Mouse (Mus musculus) testis, adult 2 months (tissue): Measurements from ENCODE around the gene Rassf7.

ENCODE experiments used
- CTCF ChIP-seq: fragments of 200-500 bp; IDR thresholded peaks from 2 replicates; pipeline ENCODE4 v1.5.1; 2012; ENCODE audit warnings: low read depth, mild to moderate bottlenecking, inconsistent platforms, low read length, moderate library complexity; ENCODE audit not compliant: control insufficient read depth, insufficient read depth, insufficient replicate concordance
- POLR2A ChIP-seq: fragments of 200-500 bp; IDR thresholded peaks from 2 replicates; pipeline ENCODE4 v1.6.1; 2012; ENCODE audit warnings: low read depth, mild to moderate bottlenecking, inconsistent platforms, low read length, moderate library complexity; ENCODE audit not compliant: control insufficient read depth

GRCm38 (mm10) chr7:141218141-141218540 lies 2.5 kb downstream of the Rassf7 start:
- TF ChIP-seq CTCF (no peak), POLR2A (no peak)
